In the genomic region with DNA sequence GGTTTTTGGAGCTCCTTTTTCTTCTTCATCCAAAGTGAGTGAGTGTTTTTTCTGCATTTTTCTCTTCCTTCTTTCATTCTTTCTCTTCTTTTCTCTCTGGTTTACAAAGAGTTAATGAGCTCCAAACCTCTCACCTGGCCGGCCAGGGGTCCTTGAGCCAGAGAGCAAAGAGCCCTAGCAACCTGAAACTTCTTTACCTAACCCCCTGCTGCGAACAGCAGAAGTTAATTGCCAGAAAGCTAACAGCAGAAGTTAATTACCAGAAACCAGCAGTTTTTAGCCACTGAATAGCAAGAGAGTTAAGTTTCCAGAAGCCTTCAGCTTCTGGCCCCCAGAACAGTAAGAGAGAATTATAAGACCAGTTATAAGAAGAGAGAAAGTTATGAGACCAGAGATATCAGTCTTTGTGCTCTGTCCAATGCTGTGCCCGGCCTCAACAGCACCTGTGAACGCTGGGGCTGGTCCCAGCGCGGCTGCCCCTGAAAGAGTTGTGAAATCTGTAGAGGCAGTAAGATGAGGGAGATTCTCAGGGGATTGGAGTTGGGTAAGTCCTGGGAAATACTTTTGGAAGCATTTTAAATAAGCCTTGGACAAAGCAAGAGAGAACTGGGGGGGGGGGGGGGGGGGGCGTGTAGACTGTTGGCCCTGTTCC, we compare ENCODE assay signal across 17 mouse cellular contexts.
A peak's percentile ranks its signal among the peaks of the same experiment; 100 is the strongest.
DNase-seq lines count a peak whose midpoint lies in the region; ATAC-seq and TF ChIP-seq lines count a peak whose summit lies in the region.
"Had no signal": no experiment of that assay in that cellular context is flagged by ENCODE, and none has a peak within 500 bp of the region (broad histone marks: within the 10 kb centered on the region; RNA-seq: fewer than 3 reads in every experiment).

No protein-coding gene starts in this region.

- ATAC-seq in kidney, embryonic 14.5 days (ENCODE audit: low FRiP score, low TSS enrichment) = no peak
- ATAC-seq in lung, postnatal 0 days = peak; percentile 41; the same call in 1 of the 2 replicates

- H3K36me3 ChIP-seq in kidney, embryonic 14.5 days (ENCODE audit: control insufficient read depth, insufficient read depth, low read length) = no peaks in the 10 kb centered on the region
- no peaks in the 10 kb centered on the region for H3K36me3 ChIP-seq in lung, postnatal 0 days (ENCODE audit: insufficient read depth, low read length)
- H3K36me3 ChIP-seq in limb, embryonic 10.5 days = no peaks in the 10 kb centered on the region
- H3K36me3 ChIP-seq: hindbrain, embryonic 12.5 days had no signal

- H3K27me3 ChIP-seq in kidney, embryonic 14.5 days (ENCODE audit: control insufficient read depth, insufficient read depth, low read length) = no peaks in the 10 kb centered on the region
- H3K27me3 ChIP-seq in lung, postnatal 0 days (replicated peaks; ENCODE audit: insufficient read depth, low read length) = no peaks in the 10 kb centered on the region
- no peaks in the 10 kb centered on the region for H3K27me3 ChIP-seq in limb, embryonic 10.5 days (ENCODE audit: low read depth, poor library complexity, severe bottlenecking)
- H3K27me3 ChIP-seq: hindbrain, embryonic 12.5 days had no signal

- H3K9me3 ChIP-seq in kidney, embryonic 14.5 days (ENCODE audit: control insufficient read depth, low read length) = no peaks in the 10 kb centered on the region
- H3K9me3 ChIP-seq in lung, postnatal 0 days (ENCODE audit: low read length) = no peaks in the 10 kb centered on the region
- no peaks in the 10 kb centered on the region for H3K9me3 ChIP-seq in limb, embryonic 10.5 days (replicated peaks)
- H3K9me3 ChIP-seq: hindbrain, embryonic 12.5 days had no signal

- peak overlapping the region; percentile 25; the same call in 1 of the 2 replicates for H3K27ac ChIP-seq in kidney, embryonic 14.5 days (ENCODE audit: low read depth, low read length)
- no peak overlapping the region for H3K27ac ChIP-seq in lung, postnatal 0 days (ENCODE audit: low read length)
- H3K27ac ChIP-seq in limb, embryonic 10.5 days = peak overlapping the region; percentile 84
- H3K27ac ChIP-seq: heart, adult 2 months; hindbrain, embryonic 12.5 days; liver, embryonic 14.5 days had no signal

- H3K4me1 ChIP-seq in kidney, embryonic 14.5 days (ENCODE audit: control insufficient read depth, insufficient read depth, low read length) = peaks cover 12% of the 10 kb centered on the region; the same call in 1 of the 2 replicates
- H3K4me1 ChIP-seq in lung, postnatal 0 days (ENCODE audit: insufficient read depth, low read depth, low read length) = peaks cover 10% of the 10 kb centered on the region
- peaks cover 84% of the 10 kb centered on the region for H3K4me1 ChIP-seq in limb, embryonic 10.5 days

- no peak for TF ChIP-seq EP300 in lung, postnatal 0 days (IDR thresholded peaks at IDR 0.05)

- H3K4me3 ChIP-seq in kidney, embryonic 14.5 days (ENCODE audit: low read length) = no peak overlapping the region
- no peak overlapping the region for H3K4me3 ChIP-seq in lung, postnatal 0 days (ENCODE audit: low read depth, low read length)
- H3K4me3 ChIP-seq in limb, embryonic 10.5 days = peak overlapping the region; percentile 20; the same call in 1 of the 2 replicates
- H3K4me3 ChIP-seq: heart, adult 2 months; hindbrain, embryonic 12.5 days; myocyte had no signal

- TF ChIP-seq CTCF in lung, postnatal 0 days (IDR thresholded peaks at IDR 0.05) = no peak

- no peak overlapping the region for H3K9ac ChIP-seq in kidney, embryonic 14.5 days (ENCODE audit: low read depth, low read length)
- H3K9ac ChIP-seq in lung, postnatal 0 days (replicated peaks; ENCODE audit: low read depth) = no peak overlapping the region
- H3K9ac ChIP-seq: hindbrain, embryonic 12.5 days; liver, embryonic 14.5 days had no signal

- no peak overlapping the region for H3K4me2 ChIP-seq in kidney, embryonic 14.5 days (replicated peaks; ENCODE audit: low read depth, low read length)
- H3K4me2 ChIP-seq in lung, postnatal 0 days (replicated peaks; ENCODE audit: low read depth, low read length) = no peak overlapping the region
- H3K4me2 ChIP-seq: hindbrain, embryonic 12.5 days had no signal

- WGBS in kidney, embryonic 14.5 days = 15% methylated on average over 7 of the region's 7 CpGs
- WGBS in lung, postnatal 0 days = 45% methylated on average over 6 of the region's 7 CpGs
- 7% methylated on average over 7 of the region's 7 CpGs for WGBS in limb, embryonic 10.5 days

- DNase-seq in adrenal gland, postnatal 10 days = peak; percentile 22
- DNase-seq in adrenal gland, adult 8-10 months = no peak
- no peak for DNase-seq in kidney, adult 8-10 months
- DNase-seq in lung, postnatal 0 days (ENCODE audit: low spot score) = peak; percentile 46
- DNase-seq in lung, postnatal 25 days (ENCODE audit: low spot score) = no peak
- peak; percentile 61 for DNase-seq in limb, embryonic 10.5 days (ENCODE audit: low spot score)
- no peak for DNase-seq in retina, postnatal 1 day
- DNase-seq: adrenal gland, postnatal 25 days; cerebellum, adult 2 months; gastrocnemius, postnatal 10 days; heart, adult 2 months; left cerebral cortex, postnatal 4 days; midbrain, embryonic 14.5 days had no signal

Comparison
In these comparisons a context has a peak if more than half of its experiments do, and no peak if none do; other contexts are left out.
1. DNase-seq: peak in adrenal gland, postnatal 10 days (single experiment), lung, postnatal 0 days (single experiment) and limb, embryonic 10.5 days (single experiment); none in adrenal gland, adult 8-10 months (single experiment), kidney, adult 8-10 months (0 of 2), lung, postnatal 25 days (single experiment) and retina, postnatal 1 day (single experiment).